Mouse (Mus musculus) CD4-positive, CD25-positive, alpha-beta regulatory T cell, adult 2 months (primary cell): ENCODE measurements around the gene Dner.

Experiments
- DNase-seq: peaks from one replicate; pipeline ENCODE4 v3.0.0-alpha.2; 2012; ENCODE audit warnings: low read depth, low spot score

Gene Dner

GRCm38 (mm10) chr1:84402154-84402553, 293.9 kb downstream of the Dner start:
- no peak for DNase-seq

DNA sequence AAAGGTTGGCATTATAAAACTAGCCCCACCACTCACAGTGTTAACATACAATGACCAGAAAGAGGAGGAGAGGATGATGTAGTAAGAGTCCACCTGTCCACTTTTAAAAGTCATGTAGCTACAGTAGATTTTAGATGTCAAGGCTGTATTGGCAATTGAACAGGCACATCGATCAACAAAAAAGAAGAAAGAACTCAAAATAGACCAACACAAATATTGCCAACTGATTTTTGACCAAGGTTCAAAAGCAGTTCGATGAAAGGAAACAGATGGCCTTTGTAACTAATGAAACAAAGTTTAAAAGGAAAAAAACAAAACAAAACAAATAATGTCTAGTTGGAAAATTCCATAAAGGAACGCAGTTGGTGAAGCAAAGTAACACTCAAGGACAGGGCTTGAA, 296.4 kb downstream of the Dner start:
- no peak for DNase-seq

DNA sequence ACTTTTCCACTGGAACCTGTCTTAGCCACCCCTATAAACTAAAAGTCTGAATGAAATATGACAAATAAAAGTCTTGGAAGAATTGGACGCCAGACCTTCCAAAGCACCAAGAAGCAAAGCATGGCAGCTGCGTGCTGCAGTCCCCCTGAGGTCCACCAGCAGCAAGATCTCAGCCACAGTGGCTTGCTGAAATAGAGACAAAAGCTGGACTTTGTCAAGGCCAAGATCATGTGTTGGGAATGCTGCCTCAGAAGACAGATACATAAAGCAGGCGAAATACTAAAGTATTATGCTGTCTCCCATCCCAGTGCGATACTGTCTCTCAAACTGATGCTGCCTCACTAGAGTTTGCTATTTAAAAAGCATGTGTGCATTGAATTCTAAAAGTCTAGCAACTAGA, 296.9 kb downstream of the Dner start:
- DNase-seq = no peak

- DNase-seq = no peak
Observed at GRCm38 (mm10) chr1:84396787-84397186, 299.2 kb downstream of the Dner start.

DNA sequence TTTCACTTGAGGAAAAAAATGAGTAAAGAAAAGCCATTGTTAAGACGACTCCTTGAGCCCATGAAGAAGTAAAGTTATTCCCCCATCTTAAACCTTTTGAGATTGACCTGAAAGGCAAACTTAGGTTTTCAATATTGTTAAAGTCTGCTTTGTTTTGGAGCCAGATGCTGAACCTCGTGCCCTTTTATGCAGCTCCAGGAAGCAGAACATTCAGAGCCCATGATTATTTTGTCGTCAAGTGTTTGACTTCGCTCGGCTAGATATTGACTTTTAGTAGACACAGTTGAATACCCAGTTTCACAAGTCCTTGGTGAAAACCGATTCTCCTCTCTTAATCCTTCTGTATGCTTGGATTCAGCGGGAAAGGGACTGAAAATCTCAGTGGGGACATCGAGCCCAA, 300.1 kb downstream of the Dner start:
- DNase-seq = no peak

GRCm38 (mm10) chr1:84390961-84391360, 305.1 kb downstream of the Dner start:
- no peak for DNase-seq

- no peak for DNase-seq
Observed at GRCm38 (mm10) chr1:84387616-84388015, 308.4 kb downstream of the Dner start.

GRCm38 (mm10) chr1:84386481-84387146, 309.4 kb downstream of the Dner start:
- DNase-seq = no peak

DNA sequence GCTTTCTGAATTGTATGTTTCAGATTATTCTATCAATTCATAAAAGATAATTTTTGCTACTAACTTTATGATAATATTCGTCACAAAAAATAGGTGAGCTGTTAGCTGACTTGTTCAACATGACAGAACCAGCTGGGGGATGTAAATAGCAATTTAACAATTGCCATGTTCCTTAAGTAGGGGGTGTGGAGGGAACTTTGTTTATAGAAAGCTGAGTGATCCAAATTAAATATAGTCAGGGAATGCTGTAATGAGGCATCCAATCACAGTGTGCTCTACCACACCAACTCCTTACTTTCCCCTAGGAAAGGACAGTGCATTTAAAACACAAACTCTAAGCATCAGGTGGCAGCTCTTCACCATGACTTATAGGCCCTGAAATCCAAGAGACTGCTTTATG, 313.3 kb downstream of the Dner start:
- no peak for DNase-seq

DNA sequence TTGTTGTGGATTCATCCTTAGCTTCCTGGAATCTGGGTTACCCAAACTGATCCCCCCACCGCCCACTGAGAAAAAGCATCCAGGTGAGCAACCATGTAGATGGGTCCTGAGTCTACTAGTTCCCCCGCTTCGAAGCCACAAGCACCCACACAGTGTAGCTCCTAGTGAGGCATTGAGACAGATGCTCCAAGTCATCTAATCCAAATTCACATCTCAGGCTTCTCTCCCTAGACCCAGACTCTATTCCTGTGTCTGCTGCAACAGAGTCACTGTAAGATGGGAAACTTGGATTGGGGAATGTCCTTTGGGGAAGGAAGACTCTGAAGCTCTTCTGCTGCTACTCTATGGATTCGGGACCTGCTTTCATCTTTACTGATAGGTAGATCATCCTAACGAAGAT, 314.0 kb downstream of the Dner start:
- DNase-seq = no peak

- no peak for DNase-seq
Observed at GRCm38 (mm10) chr1:84380895-84381294, 315.1 kb downstream of the Dner start.

- no peak for DNase-seq
Observed at GRCm38 (mm10) chr1:84367733-84368132, 328.3 kb downstream of the Dner start.

DNA sequence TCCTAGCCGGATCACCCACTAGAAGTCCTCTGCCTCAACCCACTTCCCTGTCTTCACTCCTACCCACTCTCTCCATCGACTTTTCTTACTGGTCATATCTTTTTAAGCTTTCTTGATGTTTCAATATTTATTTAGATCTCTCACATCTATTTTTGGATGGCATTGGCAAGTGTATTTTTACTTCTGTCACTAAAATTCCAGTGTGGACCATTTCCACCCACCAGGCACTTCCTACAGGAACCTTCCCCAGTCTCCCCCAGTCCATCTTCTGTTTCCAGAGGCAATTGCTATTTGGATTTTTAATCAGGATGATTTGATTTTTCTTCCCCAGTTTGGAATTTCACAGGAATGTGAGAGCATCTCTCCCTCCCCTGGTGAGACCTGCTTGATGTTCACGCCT, 329.5 kb downstream of the Dner start:
- DNase-seq = no peak

DNA sequence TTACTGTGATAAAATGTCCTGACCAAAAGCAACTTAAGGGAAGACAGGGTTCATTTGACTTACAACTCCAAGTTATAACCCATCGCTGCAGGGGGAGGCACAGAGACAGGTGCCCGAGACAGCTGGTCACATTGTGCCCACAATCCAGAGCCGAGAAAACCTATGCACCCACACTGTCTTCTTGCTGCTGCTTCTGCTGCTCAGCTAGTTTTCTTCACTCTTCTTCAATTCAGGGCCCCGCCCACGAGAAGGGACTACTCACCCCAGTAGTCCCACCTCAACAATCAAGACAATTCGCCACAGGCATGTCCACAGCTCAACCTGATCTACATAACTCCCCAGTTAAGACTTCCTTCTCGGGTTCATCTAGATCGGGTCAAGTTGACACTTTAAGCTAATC, 332.1 kb downstream of the Dner start, which contains the start of gene Pid1:
Gene Pid1 (minus strand): TSS at position 214 of the 400 bp plus-strand sequence.
- no peak for DNase-seq

- DNase-seq = no peak
Observed at GRCm38 (mm10) chr1:84362709-84363617, 333.1 kb downstream of the Dner start.

GRCm38 (mm10) chr1:84362209-84362608, 333.8 kb downstream of the Dner start:
- DNase-seq = no peak

DNA sequence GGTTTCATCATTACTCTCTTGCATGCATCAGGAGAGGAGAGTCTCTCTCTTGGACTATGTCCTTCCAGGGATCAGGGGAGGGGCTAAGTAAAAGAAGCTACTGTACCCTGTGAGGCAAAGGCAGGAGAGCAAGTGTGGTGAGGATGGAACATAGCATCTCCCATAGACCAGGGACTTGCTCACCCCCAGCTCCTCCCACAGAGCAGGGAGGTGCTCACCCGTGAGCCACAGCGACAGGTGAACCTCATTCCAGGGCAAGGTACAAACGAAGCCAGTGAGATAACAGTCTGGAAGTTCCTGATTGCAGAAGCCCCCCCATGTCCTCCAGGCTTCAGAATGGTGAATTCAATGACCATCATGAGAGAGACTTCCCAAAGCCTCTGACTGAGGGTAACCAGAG, 334.6 kb downstream of the Dner start:
- no peak for DNase-seq

DNA sequence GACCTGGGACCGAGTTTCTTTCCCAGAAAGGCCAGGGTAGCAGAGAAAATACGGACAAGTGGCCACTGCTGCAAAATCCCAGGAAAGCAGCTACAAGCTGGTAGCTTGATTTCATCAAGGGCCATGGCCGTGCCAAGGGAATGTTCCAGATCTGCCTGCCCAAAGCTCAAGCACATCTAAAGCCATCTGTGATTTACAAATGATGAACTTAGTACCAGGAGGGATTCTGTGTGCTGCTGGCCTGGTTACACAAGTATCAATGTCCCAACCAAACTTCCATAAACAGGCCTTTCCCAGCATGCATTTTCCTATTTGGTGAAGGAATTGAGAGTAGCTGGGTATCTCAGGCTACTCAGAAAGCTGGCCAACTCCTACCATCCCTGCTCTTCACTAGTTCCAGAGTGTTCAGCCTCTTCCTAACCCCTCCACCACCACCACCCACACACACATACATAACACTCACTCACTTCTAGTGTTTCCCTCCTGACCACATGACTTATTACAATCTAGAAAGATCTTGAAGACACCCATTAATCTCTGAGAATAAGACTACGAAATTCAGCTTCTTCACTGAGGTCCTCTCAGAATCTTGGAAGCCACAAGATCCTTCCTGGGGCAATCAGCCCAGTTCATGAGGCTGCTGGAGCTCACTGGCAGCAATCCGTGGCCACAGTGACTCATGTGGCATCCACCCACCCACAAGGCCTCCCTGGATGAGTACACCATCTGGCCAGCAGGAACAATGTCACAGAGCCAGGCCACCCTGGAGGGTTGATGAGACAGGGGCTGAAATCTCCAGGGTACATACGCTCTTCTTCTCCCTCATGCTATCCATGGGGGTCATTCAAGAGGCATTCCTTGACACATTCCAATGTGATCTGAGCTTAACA, 336.2 kb downstream of the Dner start:
- no peak for DNase-seq

GRCm38 (mm10) chr1:84357216-84357615, 338.8 kb downstream of the Dner start:
- DNase-seq = no peak

DNA sequence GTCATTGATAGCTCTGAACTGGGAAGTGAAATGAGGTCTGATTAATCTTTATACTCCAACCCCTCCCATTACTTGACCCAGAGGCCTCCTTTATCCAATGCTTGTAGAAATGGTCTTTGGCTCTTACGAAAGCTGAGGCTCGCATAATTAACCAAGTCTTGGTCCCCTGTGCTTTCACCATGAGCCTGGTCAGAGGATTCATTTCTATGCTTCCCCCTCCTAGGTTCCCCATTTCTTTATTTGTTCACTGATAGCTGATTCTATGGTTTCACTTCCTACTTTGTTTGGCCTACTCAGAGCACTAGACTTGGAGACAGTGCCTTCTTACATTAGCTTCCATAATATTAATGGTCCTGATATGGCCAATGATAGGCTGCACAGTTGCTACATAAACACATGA, 345.8 kb downstream of the Dner start:
- DNase-seq = no peak

DNA sequence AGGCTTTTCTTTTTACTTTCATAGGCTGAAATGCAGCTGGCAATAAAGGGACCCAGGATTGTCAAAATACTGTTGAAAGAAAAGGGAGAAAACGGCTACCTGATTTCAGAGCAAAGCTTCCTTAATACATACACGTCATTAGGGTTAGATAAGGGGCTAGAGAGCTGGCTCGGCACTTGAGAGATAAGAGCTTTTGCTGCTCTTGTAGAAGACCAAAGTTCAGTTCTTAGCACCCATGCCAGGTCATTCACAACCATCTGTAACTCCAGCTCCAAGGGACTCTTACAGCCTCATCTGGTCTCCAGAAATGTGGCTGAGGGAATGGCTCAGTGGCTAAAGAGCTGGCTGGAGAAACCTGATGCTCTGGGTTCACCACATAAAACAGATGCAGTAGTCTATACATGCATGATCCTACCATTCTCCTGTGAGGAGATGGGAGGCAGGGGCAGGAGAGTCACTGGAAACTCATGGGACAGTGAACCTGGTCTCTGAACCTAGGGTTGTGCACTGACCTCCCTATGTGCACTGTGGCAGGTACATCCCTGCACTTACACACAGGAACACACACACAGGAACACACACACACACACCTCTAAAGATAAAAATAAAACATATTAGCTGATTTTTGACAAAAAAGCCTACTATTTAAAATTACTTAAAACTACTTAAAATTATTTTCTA, 348.1 kb downstream of the Dner start:
- DNase-seq = no peak
